Mouse (Mus musculus): ENCODE results near the gene Plcb1. TPM values are rescaled to one million over a fixed set of nuclear protein-coding genes. Genes with fewer than 3 reads are reported as not detected.
A peak's percentile ranks its signal among the peaks of the same experiment; 100 is the strongest.

Plcb1 gene
- polyA plus RNA-seq, 1 experiment from 2014 or later, result 10.9 TPM

DNA sequence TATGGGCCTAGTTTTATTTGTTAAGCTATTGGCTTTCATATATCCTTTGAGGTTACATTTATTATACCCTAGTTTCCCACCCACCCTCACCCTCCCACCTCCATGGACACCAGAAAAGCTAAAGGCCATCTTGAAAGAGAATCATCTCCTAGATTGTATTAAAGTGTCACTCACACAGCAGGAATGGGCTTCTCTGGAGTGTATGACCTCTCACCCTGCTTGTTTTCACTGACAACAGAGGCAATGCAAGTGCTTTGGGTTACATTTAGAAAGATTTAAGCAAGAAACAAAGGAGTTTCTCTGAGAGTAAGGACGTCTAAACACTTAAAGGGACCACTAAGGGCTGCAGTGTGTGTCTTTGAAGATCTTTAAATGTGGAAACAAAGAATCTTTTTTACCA, 617.0 kb downstream of the Plcb1 start:
- Histone ChIP-seq H3K27me3 (replicated peaks) (no peaks in the 10 kb centered on the region), H3K27ac (no peak overlapping the region), H3K4me2 (replicated peaks) (no peak overlapping the region), H3K4me1 (replicated peaks) (peaks cover 5% of the 10 kb centered on the region; the same call in 1 of the 2 replicates), H3K36me3 (no peaks in the 10 kb centered on the region), H3K4me3 (replicated peaks) (no peak overlapping the region), H3K9me3 (no peaks in the 10 kb centered on the region), H3K9ac (no peak overlapping the region)
- WGBS, result 48% methylated on average over 1 of the region's 1 CpGs
- ATAC-seq, result no peak

GRCm38 (mm10) chr2:135403344-135403743, 617.5 kb downstream of the Plcb1 start:
- H3K27me3 ChIP-seq (replicated peaks), result no peaks in the 10 kb centered on the region
- no peak overlapping the region for H3K27ac ChIP-seq
- no peaks in the 10 kb centered on the region for H3K9me3 ChIP-seq
- H3K9ac ChIP-seq, result no peak overlapping the region
- no peaks in the 10 kb centered on the region for H3K36me3 ChIP-seq
- H3K4me3 ChIP-seq (replicated peaks), result no peak overlapping the region
- no peak for ATAC-seq
- H3K4me2 ChIP-seq (replicated peaks), result no peak overlapping the region
- H3K4me1 ChIP-seq (replicated peaks), result peaks cover 5% of the 10 kb centered on the region; the same call in 1 of the 2 replicates
- WGBS, result 88% methylated on average over 6 of the region's 6 CpGs

DNA sequence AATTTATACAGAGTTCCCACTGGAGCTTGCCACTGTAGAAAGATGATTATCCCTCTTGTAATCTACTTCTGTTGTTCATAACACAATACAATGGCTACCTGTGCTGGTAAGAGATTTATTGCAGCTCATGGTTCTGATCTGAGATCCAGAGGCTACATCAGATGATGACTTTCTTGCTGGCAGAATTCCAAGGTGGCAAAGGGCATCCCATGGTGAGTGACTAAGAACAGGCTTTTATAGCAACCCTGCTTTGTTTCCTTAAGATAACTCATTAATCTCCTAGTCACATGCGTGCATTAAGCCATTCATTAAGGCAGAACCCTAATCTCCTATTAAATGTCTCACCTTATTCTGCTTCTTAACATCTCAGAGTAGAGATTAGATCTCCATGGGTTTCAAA, 618.2 kb downstream of the Plcb1 start:
- Histone ChIP-seq H3K4me1 (replicated peaks) (peaks cover 2% of the 10 kb centered on the region; the same call in 1 of the 2 replicates), H3K4me2 (replicated peaks) (no peak overlapping the region), H3K9me3 (no peaks in the 10 kb centered on the region), H3K27me3 (replicated peaks) (no peaks in the 10 kb centered on the region), H3K27ac (no peak overlapping the region), H3K36me3 (no peaks in the 10 kb centered on the region), H3K9ac (no peak overlapping the region), H3K4me3 (replicated peaks) (no peak overlapping the region)
- WGBS, result 52% methylated on average over 1 of the region's 1 CpGs
- peak; percentile 86 for ATAC-seq

GRCm38 (mm10) chr2:135409418-135410097, 623.7 kb downstream of the Plcb1 start:
- no peaks in the 10 kb centered on the region for H3K27me3 ChIP-seq (replicated peaks)
- 63% methylated on average over 5 of the region's 5 CpGs for WGBS
- no peak overlapping the region for H3K4me3 ChIP-seq (replicated peaks)
- H3K4me2 ChIP-seq (replicated peaks), result no peak overlapping the region
- no peak overlapping the region for H3K9ac ChIP-seq
- H3K27ac ChIP-seq, result no peak overlapping the region
- no peaks in the 10 kb centered on the region for H3K9me3 ChIP-seq
- H3K4me1 ChIP-seq (replicated peaks), result no peaks in the 10 kb centered on the region
- no peak for ATAC-seq
- H3K36me3 ChIP-seq, result no peaks in the 10 kb centered on the region

DNA sequence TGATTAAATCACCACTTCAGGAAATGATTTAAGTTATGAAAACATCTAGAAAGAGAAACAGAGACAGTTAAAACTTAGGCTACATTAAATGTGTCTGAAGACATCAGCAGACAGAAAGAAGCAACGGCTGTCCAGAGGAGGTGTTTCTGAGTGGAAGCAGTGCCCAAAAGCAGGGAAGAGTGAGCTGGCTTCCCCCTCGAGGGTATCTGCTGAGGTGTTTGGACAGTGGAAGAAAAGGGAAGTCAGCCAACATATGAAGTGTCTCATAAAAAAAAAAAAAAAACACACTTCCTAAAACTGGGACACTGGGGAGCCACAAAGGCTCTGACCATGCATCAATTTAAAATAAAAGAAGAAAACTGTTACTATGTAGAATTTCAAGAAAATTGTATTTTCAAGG, 625.8 kb downstream of the Plcb1 start:
- WGBS, result 40% methylated on average over 2 of the region's 2 CpGs
- no peaks in the 10 kb centered on the region for H3K27me3 ChIP-seq (replicated peaks)
- no peak overlapping the region for H3K9ac ChIP-seq
- no peak overlapping the region for H3K4me3 ChIP-seq (replicated peaks)
- H3K9me3 ChIP-seq, result no peaks in the 10 kb centered on the region
- no peak for ATAC-seq
- no peaks in the 10 kb centered on the region for H3K36me3 ChIP-seq
- H3K4me2 ChIP-seq (replicated peaks), result no peak overlapping the region
- H3K27ac ChIP-seq, result no peak overlapping the region
- H3K4me1 ChIP-seq (replicated peaks), result no peaks in the 10 kb centered on the region

DNA sequence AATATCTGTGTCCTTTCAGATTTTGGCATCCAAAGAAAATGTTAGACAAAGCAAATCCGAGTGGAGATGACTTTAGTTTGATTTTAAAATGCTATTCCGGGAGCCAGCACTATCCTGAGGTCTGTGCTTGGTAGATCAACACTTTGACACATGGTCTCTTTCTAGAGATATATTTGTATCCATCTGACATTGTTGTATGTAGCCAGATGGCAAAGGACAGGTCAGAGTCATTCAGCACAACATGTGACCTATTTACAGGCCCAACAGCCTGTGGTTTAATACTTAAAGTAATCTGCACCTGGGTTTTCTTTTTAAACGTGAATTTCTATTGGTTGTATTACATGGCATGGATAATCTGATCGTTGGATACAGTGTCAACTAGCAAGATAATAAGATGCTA, 629.3 kb downstream of the Plcb1 start:
- no peaks in the 10 kb centered on the region for H3K27me3 ChIP-seq (replicated peaks)
- no peak overlapping the region for H3K27ac ChIP-seq
- H3K4me1 ChIP-seq (replicated peaks), result no peaks in the 10 kb centered on the region
- no peak overlapping the region for H3K4me3 ChIP-seq (replicated peaks)
- H3K36me3 ChIP-seq, result no peaks in the 10 kb centered on the region
- 83% methylated on average over 4 of the region's 4 CpGs for WGBS
- H3K9ac ChIP-seq, result no peak overlapping the region
- H3K9me3 ChIP-seq, result no peaks in the 10 kb centered on the region
- no peak for ATAC-seq
- no peak overlapping the region for H3K4me2 ChIP-seq (replicated peaks)

DNA sequence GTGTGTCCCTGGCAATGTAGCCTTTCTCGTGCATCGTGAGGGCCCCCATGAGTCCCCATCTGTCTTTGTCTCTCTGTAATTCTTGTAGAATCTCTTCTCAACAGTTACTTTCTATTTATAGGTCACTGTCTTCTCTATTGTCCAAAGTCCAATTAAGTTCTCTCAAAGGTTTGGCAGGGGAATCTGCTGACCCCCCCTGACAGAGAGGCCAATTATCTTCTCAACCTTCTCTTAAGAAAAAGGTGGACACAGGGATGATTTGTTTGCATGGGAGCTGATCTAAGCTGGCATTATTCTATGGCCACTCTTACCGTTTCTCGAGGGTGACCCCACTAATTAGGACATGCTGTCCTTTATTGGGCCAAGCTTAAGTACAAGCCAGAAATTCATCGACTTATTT, 633.4 kb downstream of the Plcb1 start:
- no peaks in the 10 kb centered on the region for H3K36me3 ChIP-seq
- no peaks in the 10 kb centered on the region for H3K27me3 ChIP-seq (replicated peaks)
- H3K4me1 ChIP-seq (replicated peaks), result no peaks in the 10 kb centered on the region
- no peak for ATAC-seq
- H3K27ac ChIP-seq, result no peak overlapping the region
- H3K9me3 ChIP-seq, result no peaks in the 10 kb centered on the region
- no peak overlapping the region for H3K9ac ChIP-seq
- no peak overlapping the region for H3K4me3 ChIP-seq (replicated peaks)
- 85% methylated on average over 5 of the region's 5 CpGs for WGBS
- no peak overlapping the region for H3K4me2 ChIP-seq (replicated peaks)

GRCm38 (mm10) chr2:135434947-135435515, 649.2 kb downstream of the Plcb1 start:
- 47% methylated on average over 5 of the region's 5 CpGs for WGBS
- H3K27ac ChIP-seq, result 0 out of 2 replicates have a peak overlapping the region, but pooled peaks have one; percentile 48
- H3K27me3 ChIP-seq (replicated peaks), result no peaks in the 10 kb centered on the region
- H3K4me2 ChIP-seq (replicated peaks), result no peak overlapping the region
- ATAC-seq, result no peak
- H3K9me3 ChIP-seq, result no peaks in the 10 kb centered on the region
- H3K36me3 ChIP-seq, result no peaks in the 10 kb centered on the region
- no peak overlapping the region for H3K9ac ChIP-seq
- H3K4me3 ChIP-seq (replicated peaks), result no peak overlapping the region
- H3K4me1 ChIP-seq (replicated peaks), result no peaks in the 10 kb centered on the region

- Histone ChIP-seq H3K27ac (0 out of 2 replicates have a peak overlapping the region, but pooled peaks have one; percentile 73), H3K4me2 (replicated peaks) (no peak overlapping the region), H3K4me1 (replicated peaks) (no peaks in the 10 kb centered on the region), H3K9me3 (no peaks in the 10 kb centered on the region), H3K27me3 (replicated peaks) (no peaks in the 10 kb centered on the region), H3K36me3 (no peaks in the 10 kb centered on the region), H3K4me3 (replicated peaks) (no peak overlapping the region), H3K9ac (no peak overlapping the region)
- 71% methylated on average over 3 of the region's 3 CpGs for WGBS
- ATAC-seq, result peak; percentile 19; the same call in 1 of the 2 replicates
Measured at GRCm38 (mm10) chr2:135439034-135439433, 653.2 kb downstream of the Plcb1 start.

GRCm38 (mm10) chr2:135439546-135440517, 654.0 kb downstream of the Plcb1 start:
- H3K4me1 ChIP-seq (replicated peaks), result no peaks in the 10 kb centered on the region
- no peak overlapping the region for H3K4me3 ChIP-seq (replicated peaks)
- H3K27ac ChIP-seq, result peak overlapping the region; percentile 73
- no peaks in the 10 kb centered on the region for H3K27me3 ChIP-seq (replicated peaks)
- WGBS, result 7% methylated on average over 7 of the region's 7 CpGs
- no peak overlapping the region for H3K9ac ChIP-seq
- H3K4me2 ChIP-seq (replicated peaks), result peak overlapping the region; percentile 15; the same call in 1 of the 2 replicates
- H3K36me3 ChIP-seq, result no peaks in the 10 kb centered on the region
- no peaks in the 10 kb centered on the region for H3K9me3 ChIP-seq
- peak; percentile 82 for ATAC-seq

GRCm38 (mm10) chr2:135453581-135453980, 667.7 kb downstream of the Plcb1 start:
- Histone ChIP-seq H3K4me2 (replicated peaks) (no peak overlapping the region), H3K27me3 (replicated peaks) (no peaks in the 10 kb centered on the region), H3K4me3 (replicated peaks) (no peak overlapping the region), H3K9ac (no peak overlapping the region), H3K9me3 (no peaks in the 10 kb centered on the region), H3K4me1 (replicated peaks) (no peaks in the 10 kb centered on the region), H3K27ac (no peak overlapping the region), H3K36me3 (no peaks in the 10 kb centered on the region)
- no peak for ATAC-seq
- WGBS, result 93% methylated on average over 1 of the region's 1 CpGs

- no peak overlapping the region for H3K27ac ChIP-seq
- H3K27me3 ChIP-seq (replicated peaks), result no peaks in the 10 kb centered on the region
- no peak for ATAC-seq
- no peak overlapping the region for H3K4me2 ChIP-seq (replicated peaks)
- H3K9me3 ChIP-seq, result no peaks in the 10 kb centered on the region
- no peak overlapping the region for H3K4me3 ChIP-seq (replicated peaks)
- H3K36me3 ChIP-seq, result no peaks in the 10 kb centered on the region
- H3K4me1 ChIP-seq (replicated peaks), result no peaks in the 10 kb centered on the region
- no peak overlapping the region for H3K9ac ChIP-seq
- 80% methylated on average over 2 of the region's 2 CpGs for WGBS
Measured at GRCm38 (mm10) chr2:135454015-135454414, 668.1 kb downstream of the Plcb1 start.

Measured in intestine, embryonic 15.5 days (tissue).